Mouse (Mus musculus) small intestine, adult 2 months (tissue): ENCODE results near the gene Gpm6b. TPM values are rescaled to one million over a fixed set of nuclear protein-coding genes. Genes with fewer than 3 reads are reported as not detected.

ENCODE experiments used
- H3K27ac ChIP-seq: fragments of 200-500 bp; 2 replicates; pipeline ENCODE4 v1.5.1; 2012; ENCODE audit warnings: low read depth, low read length, control low read depth, inconsistent platforms; ENCODE audit not compliant: insufficient read depth
- H3K27me3 ChIP-seq: fragments of 200-500 bp; 2 replicates; pipeline ENCODE4 v1.6.1; 2012; ENCODE audit warnings: mild to moderate bottlenecking, moderate library complexity, low read length, inconsistent platforms; ENCODE audit not compliant: control insufficient read depth, insufficient read depth
- H3K36me3 ChIP-seq: fragments of 200-500 bp; 2 replicates; pipeline ENCODE4 v1.6.1; 2012; ENCODE audit warnings: mild to moderate bottlenecking, low read length, control low read depth, inconsistent platforms; ENCODE audit not compliant: control insufficient read depth, insufficient read depth
- H3K4me1 ChIP-seq: fragments of 200-500 bp; 2 replicates; pipeline ENCODE4 v1.6.1; 2012; ENCODE audit warnings: low read length, inconsistent platforms, mixed read lengths; ENCODE audit not compliant: control insufficient read depth, insufficient read depth, insufficient read length
- H3K4me3 ChIP-seq: fragments of 200-500 bp; 2 replicates; pipeline ENCODE4 v1.5.1; 2012; ENCODE audit warnings: low read depth, mild to moderate bottlenecking, control low read depth, inconsistent platforms, low read length, moderate library complexity
- CTCF ChIP-seq: fragments of 200-500 bp; IDR thresholded peaks from 2 replicates; pipeline ENCODE4 v1.5.1; 2012; ENCODE audit warnings: low read depth, mild to moderate bottlenecking, control low read depth, inconsistent platforms, low read length, moderate library complexity, mixed read lengths; ENCODE audit not compliant: insufficient replicate concordance, insufficient read length; ENCODE audit errors: extremely low read depth
- POLR2A ChIP-seq: fragments of 200-500 bp; IDR thresholded peaks from 2 replicates; pipeline ENCODE4 v1.6.1; 2012; ENCODE audit warnings: low read depth, mild to moderate bottlenecking, control low read depth, inconsistent platforms, low read length, moderate library complexity
- WGBS: fragments of 180-500 bp; shearing (Covaris S2); methylation state at CpG from one replicate; pipeline ENCODE4 v1.1.7; 2018; 5-methylcytosine and 5-hydroxymethylcytosine counted together
- polyA plus RNA-seq: library from polyadenylated mRNA; depleted of rRNA; stranded (reverse); fragments of >200 nt; gene quantifications from 2 replicates; pipeline ENCODE4 v1.2.3, GENCODE M21; 2012; rRNA removed

Gene Gpm6b
- polyA plus RNA-seq, 1 experiment = 0.75 TPM

- no peaks in the 10 kb centered on the region for H3K4me1 ChIP-seq
- TF ChIP-seq CTCF = no peak
- TF ChIP-seq POLR2A = no peak
- no peak overlapping the region for H3K4me3 ChIP-seq
- no peak overlapping the region for H3K27ac ChIP-seq
- 80% methylated on average over 5 of the region's 5 CpGs for WGBS
- H3K36me3 ChIP-seq = no peaks in the 10 kb centered on the region
- no peaks in the 10 kb centered on the region for H3K27me3 ChIP-seq
These were observed 139.9 kb downstream of the Gpm6b start for GRCm38 (mm10) chrX:166378652-166379051.

GRCm38 (mm10) chrX:166383606-166384005, 144.9 kb downstream of the Gpm6b start:
- Histone ChIP-seq H3K4me3 (no peak overlapping the region), H3K27me3 (no peaks in the 10 kb centered on the region), H3K4me1 (no peaks in the 10 kb centered on the region), H3K36me3 (no peaks in the 10 kb centered on the region), H3K27ac (no peak overlapping the region)
- 65% methylated on average over 2 of the region's 2 CpGs for WGBS
- no peak for TF ChIP-seq POLR2A
- TF ChIP-seq CTCF = no peak

GRCm38 (mm10) chrX:166384935-166385334, 146.2 kb downstream of the Gpm6b start:
- no peaks in the 10 kb centered on the region for H3K36me3 ChIP-seq
- H3K27ac ChIP-seq = no peak overlapping the region
- no peak overlapping the region for H3K4me3 ChIP-seq
- no peaks in the 10 kb centered on the region for H3K4me1 ChIP-seq
- TF ChIP-seq POLR2A (no peak), CTCF (no peak)
- no peaks in the 10 kb centered on the region for H3K27me3 ChIP-seq
- WGBS = 77% methylated on average over 3 of the region's 3 CpGs

GRCm38 (mm10) chrX:166386656-166387055, 147.9 kb downstream of the Gpm6b start:
- Histone ChIP-seq H3K27me3 (no peaks in the 10 kb centered on the region), H3K4me3 (no peak overlapping the region), H3K4me1 (no peaks in the 10 kb centered on the region), H3K36me3 (peaks cover 3% of the 10 kb centered on the region; the same call in 1 of the 2 replicates), H3K27ac (no peak overlapping the region)
- 88% methylated on average over 6 of the region's 6 CpGs for WGBS
- TF ChIP-seq CTCF = no peak
- TF ChIP-seq POLR2A = no peak

- Histone ChIP-seq H3K4me3 (no peak overlapping the region), H3K27me3 (no peaks in the 10 kb centered on the region), H3K4me1 (no peaks in the 10 kb centered on the region), H3K36me3 (peaks cover 7% of the 10 kb centered on the region), H3K27ac (no peak overlapping the region)
- TF ChIP-seq POLR2A = no peak
- WGBS = 76% methylated on average over 1 of the region's 1 CpGs
These were observed 155.0 kb downstream of the Gpm6b start for GRCm38 (mm10) chrX:166393753-166394152.

GRCm38 (mm10) chrX:166407865-166408264, 169.2 kb downstream of the Gpm6b start:
- Histone ChIP-seq H3K4me1 (no peaks in the 10 kb centered on the region), H3K4me3 (no peak overlapping the region), H3K27me3 (no peaks in the 10 kb centered on the region), H3K27ac (no peak overlapping the region), H3K36me3 (peaks cover 11% of the 10 kb centered on the region)
- TF ChIP-seq POLR2A (no peak), CTCF (no peak)

GRCm38 (mm10) chrX:166416196-166416595, 177.5 kb downstream of the Gpm6b start:
- Histone ChIP-seq H3K4me1 (no peaks in the 10 kb centered on the region), H3K27ac (no peak overlapping the region), H3K36me3 (0 out of 2 replicates have a peak, but pooled peaks cover 2% of the 10 kb centered on the region), H3K4me3 (no peak overlapping the region), H3K27me3 (no peaks in the 10 kb centered on the region)
- TF ChIP-seq POLR2A (no peak), CTCF (no peak)
- 78% methylated on average over 6 of the region's 6 CpGs for WGBS

GRCm38 (mm10) chrX:166434812-166435211, 196.1 kb downstream of the Gpm6b start:
- no peak for TF ChIP-seq POLR2A
- no peak for TF ChIP-seq CTCF
- Histone ChIP-seq H3K36me3 (peaks cover 3% of the 10 kb centered on the region; the same call in 1 of the 2 replicates), H3K27ac (no peak overlapping the region), H3K27me3 (no peaks in the 10 kb centered on the region), H3K4me3 (no peak overlapping the region), H3K4me1 (no peaks in the 10 kb centered on the region)
- 94% methylated on average over 2 of the region's 2 CpGs for WGBS

Other genes with a start within 250 kb of the Gpm6b start
- gene Gemin8, start 68.5 kb upstream of the Gpm6b start, polyA plus RNA-seq = 1.0 and 1.6 TPM in 2 replicates
- 0.17 and 0.22 TPM in 2 replicates for gene Trappc2, start 201.7 kb downstream of the Gpm6b start, polyA plus RNA-seq
- gene Ofd1, start 201.8 kb downstream of the Gpm6b start, polyA plus RNA-seq = 0.22 and 0.56 TPM in 2 replicates
- 1.7 and 2.3 TPM in 2 replicates for gene Rab9, start 241.0 kb downstream of the Gpm6b start, polyA plus RNA-seq